Mouse (Mus musculus) olfactory bulb, adult 2 months (tissue): ENCODE measurements around the gene Ankzf1.

Source experiments
- CTCF ChIP-seq: fragments of 200-500 bp; IDR thresholded peaks from 2 replicates; pipeline ENCODE4 v1.5.1; 2012; ENCODE audit warnings: low read depth, mild to moderate bottlenecking, low read length, moderate library complexity; ENCODE audit not compliant: insufficient read depth
- POLR2A ChIP-seq: fragments of 200-500 bp; IDR thresholded peaks from 2 replicates; pipeline ENCODE4 v1.6.1; 2012; ENCODE audit warnings: mild to moderate bottlenecking, low read depth, low read length, moderate library complexity; ENCODE audit not compliant: insufficient read depth

- TF ChIP-seq CTCF (no peak), POLR2A (no peak)
Observed at GRCm38 (mm10) chr1:75244836-75245235, 52.9 kb downstream of the Ankzf1 start.
